Mouse (Mus musculus): ENCODE measurements around the gene Inka2. TPM values are rescaled to one million over a fixed set of nuclear protein-coding genes. Genes with fewer than 3 reads are reported as not detected.

The Inka2 gene
- polyA plus RNA-seq, 1 experiment from 2014 or later = 2.7 TPM

DNA sequence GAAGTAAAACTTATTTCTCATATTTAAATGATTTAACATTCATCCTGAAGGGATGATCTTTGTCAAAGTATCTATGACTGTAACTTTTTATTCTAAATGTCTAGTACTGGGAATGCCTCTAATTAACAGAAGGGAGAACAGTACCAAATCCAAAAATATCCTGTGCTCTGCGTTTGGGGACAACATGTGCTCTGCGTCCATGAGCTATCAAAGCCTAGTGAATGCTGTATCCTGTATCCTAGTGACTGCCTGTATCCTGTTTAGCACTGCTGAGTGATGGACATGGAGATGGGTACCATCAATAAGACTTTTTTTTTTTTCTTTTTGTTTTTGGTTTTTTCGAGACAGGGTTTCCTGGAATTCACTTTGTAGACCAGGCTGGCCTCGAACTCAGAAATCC is 54.3 kb downstream of the Inka2 start:
- Histone ChIP-seq H3K4me1 (replicated peaks) (peaks cover 30% of the 10 kb centered on the region), H3K27me3 (no peaks in the 10 kb centered on the region), H3K4me2 (no peak overlapping the region), H3K9ac (no peak overlapping the region), H3K27ac (no peak overlapping the region), H3K36me3 (no peaks in the 10 kb centered on the region), H3K4me3 (no peak overlapping the region), H3K9me3 (replicated peaks) (no peaks in the 10 kb centered on the region)
- 62% methylated on average over 4 of the region's 4 CpGs for WGBS
- ATAC-seq (replicated peaks; ENCODE audit: insufficient number of reproducible peaks, insufficient read depth, low FRiP score, low read depth) = no peak

GRCm38 (mm10) chr3:105760063-105760462 is 55.7 kb downstream of the Inka2 start:
- H3K27ac ChIP-seq = no peak overlapping the region
- H3K36me3 ChIP-seq = no peaks in the 10 kb centered on the region
- no peaks in the 10 kb centered on the region for H3K27me3 ChIP-seq
- peaks cover 31% of the 10 kb centered on the region for H3K4me1 ChIP-seq (replicated peaks)
- H3K4me3 ChIP-seq = no peak overlapping the region
- ATAC-seq (replicated peaks; ENCODE audit: insufficient number of reproducible peaks, insufficient read depth, low FRiP score, low read depth) = no peak
- no peaks in the 10 kb centered on the region for H3K9me3 ChIP-seq (replicated peaks)
- no peak overlapping the region for H3K4me2 ChIP-seq
- no peak overlapping the region for H3K9ac ChIP-seq
- 89% methylated on average over 3 of the region's 3 CpGs for WGBS

- 55% methylated on average over 4 of the region's 4 CpGs for WGBS
- peaks cover 18% of the 10 kb centered on the region for H3K4me1 ChIP-seq (replicated peaks)
- no peaks in the 10 kb centered on the region for H3K27me3 ChIP-seq
- ATAC-seq (replicated peaks; ENCODE audit: insufficient number of reproducible peaks, insufficient read depth, low FRiP score, low read depth) = no peak
- no peak overlapping the region for H3K27ac ChIP-seq
- no peak overlapping the region for H3K9ac ChIP-seq
- no peak overlapping the region for H3K4me3 ChIP-seq
- no peaks in the 10 kb centered on the region for H3K36me3 ChIP-seq
- no peak overlapping the region for H3K4me2 ChIP-seq
- no peaks in the 10 kb centered on the region for H3K9me3 ChIP-seq (replicated peaks)
Observed at GRCm38 (mm10) chr3:105763132-105763851, 58.9 kb downstream of the Inka2 start.

DNA sequence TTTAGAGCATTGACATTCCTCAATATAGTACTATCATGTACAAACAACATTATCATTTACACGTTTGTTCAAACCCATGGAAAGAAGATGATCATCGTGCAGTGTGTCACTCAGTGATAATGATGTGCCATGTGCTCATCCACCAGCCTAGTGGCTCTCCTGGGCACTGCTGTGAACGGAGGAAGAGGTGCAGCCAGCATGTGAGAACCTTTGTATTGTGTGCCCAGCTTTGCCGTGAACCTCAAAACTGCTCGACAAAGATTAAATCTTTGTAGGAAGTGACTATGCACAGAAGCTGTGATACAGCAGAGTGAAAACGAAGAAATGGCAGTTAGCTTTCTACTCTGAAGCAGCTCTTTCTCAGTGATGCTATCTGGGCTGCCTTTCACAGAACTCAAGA is 64.1 kb downstream of the Inka2 start:
- H3K4me2 ChIP-seq = no peak overlapping the region
- H3K27me3 ChIP-seq = no peaks in the 10 kb centered on the region
- WGBS = 70% methylated on average over 6 of the region's 6 CpGs
- H3K4me1 ChIP-seq (replicated peaks) = peaks cover 9% of the 10 kb centered on the region
- H3K9ac ChIP-seq = no peak overlapping the region
- no peak for ATAC-seq (replicated peaks; ENCODE audit: insufficient number of reproducible peaks, insufficient read depth, low FRiP score, low read depth)
- H3K36me3 ChIP-seq = no peaks in the 10 kb centered on the region
- no peak overlapping the region for H3K4me3 ChIP-seq
- H3K27ac ChIP-seq = no peak overlapping the region
- no peaks in the 10 kb centered on the region for H3K9me3 ChIP-seq (replicated peaks)

GRCm38 (mm10) chr3:105769380-105769779 is 65.0 kb downstream of the Inka2 start:
- no peak for ATAC-seq (replicated peaks; ENCODE audit: insufficient number of reproducible peaks, insufficient read depth, low FRiP score, low read depth)
- no peaks in the 10 kb centered on the region for H3K9me3 ChIP-seq (replicated peaks)
- no peak overlapping the region for H3K4me3 ChIP-seq
- no peak overlapping the region for H3K27ac ChIP-seq
- no peaks in the 10 kb centered on the region for H3K27me3 ChIP-seq
- H3K36me3 ChIP-seq = no peaks in the 10 kb centered on the region
- H3K4me2 ChIP-seq = no peak overlapping the region
- no peak overlapping the region for H3K9ac ChIP-seq
- peaks cover 7% of the 10 kb centered on the region; the same call in 1 of the 2 replicates for H3K4me1 ChIP-seq (replicated peaks)
- 71% methylated on average over 2 of the region's 2 CpGs for WGBS

Other genes with a start within 250 kb of the Inka2 start
- 18.1 and 20.6 TPM in 2 replicates for gene Ddx20, start 17.0 kb upstream of the Inka2 start, polyA plus RNA-seq (2015; fragmentation: Nextera tagmentation; extraction: Ambion mirVana)
- 79.7 and 92.9 TPM in 2 replicates for gene Rap1a, start 96.7 kb downstream of the Inka2 start, polyA plus RNA-seq (2015; fragmentation: Nextera tagmentation; extraction: Ambion mirVana)
- gene Adora3, start 166.3 kb downstream of the Inka2 start, polyA plus RNA-seq (2015; fragmentation: Nextera tagmentation; extraction: Ambion mirVana) = 0.19 and 0.32 TPM in 2 replicates
- 0.46 and 0.50 TPM in 2 replicates for gene Tmigd3, start 166.3 kb downstream of the Inka2 start, polyA plus RNA-seq (2015; fragmentation: Nextera tagmentation; extraction: Ambion mirVana)
- 0.76 and 1.8 TPM in 2 replicates for gene I830077J02Rik, start 228.1 kb downstream of the Inka2 start, polyA plus RNA-seq (2015; fragmentation: Nextera tagmentation; extraction: Ambion mirVana)